Mouse (Mus musculus) midbrain, embryonic 10.5 days (tissue): ENCODE measurements around the gene Cib2. TPM values are rescaled to one million over a fixed set of nuclear protein-coding genes. Genes with fewer than 3 reads are reported as not detected.
A peak's percentile ranks its signal among the peaks of the same experiment; 100 is the strongest.

ENCODE experiments used
- DNase-seq: peaks from one replicate; pipeline ENCODE4 v3.0.0-alpha.2; 2017; ENCODE audit warnings: low spot score
- H3K27ac ChIP-seq: fragments of 300-500 bp; sonication (generic); replicated peaks from 2 replicates; pipeline ENCODE4 v1.5.1; 2016; ENCODE audit warnings: mild to moderate bottlenecking
- H3K27me3 ChIP-seq: fragments of 300-500 bp; sonication (generic); 2 replicates; pipeline ENCODE4 v1.6.1; 2016; ENCODE audit warnings: low read depth, mild to moderate bottlenecking; ENCODE audit not compliant: poor library complexity, severe bottlenecking
- H3K36me3 ChIP-seq: fragments of 300-500 bp; sonication (generic); 2 replicates; pipeline ENCODE4 v1.6.1; 2016; ENCODE audit warnings: mild to moderate bottlenecking, moderate library complexity
- H3K4me1 ChIP-seq: fragments of 300-500 bp; sonication (generic); 2 replicates; pipeline ENCODE4 v1.6.1; 2016
- H3K4me3 ChIP-seq: fragments of 300-500 bp; sonication (generic); 2 replicates; pipeline ENCODE4 v1.5.1; 2016; ENCODE audit warnings: mild to moderate bottlenecking, moderate library complexity
- H3K9me3 ChIP-seq: fragments of 300-500 bp; sonication (generic); replicated peaks from 2 replicates; pipeline ENCODE4 v1.6.1; 2016; ENCODE audit warnings: mild to moderate bottlenecking
- WGBS: fragments of 180-500 bp; shearing (Covaris S2); methylation state at CpG from one replicate; pipeline ENCODE4 v1.1.7; 2016; 5-methylcytosine and 5-hydroxymethylcytosine counted together
- polyA plus RNA-seq: library from polyadenylated mRNA; unstranded; fragments of >200 nt; fragmentation: Nextera tagmentation; extraction: Ambion mirVana; gene quantifications from 2 replicates; pipeline ENCODE4 v1.2.1, GENCODE M21; 2016

The Cib2 gene
- polyA plus RNA-seq, 1 experiment from 2014 or later = 9.9 TPM

GRCm38 (mm10) chr9:54502111-54502495 is 57.9 kb downstream of the Cib2 start:
- WGBS = 6% methylated on average over 13 of the region's 13 CpGs
- peaks cover 20% of the 10 kb centered on the region for H3K27me3 ChIP-seq
- no peaks in the 10 kb centered on the region for H3K9me3 ChIP-seq
- H3K4me3 ChIP-seq = peak overlapping the region; percentile 71
- peaks cover 31% of the 10 kb centered on the region for H3K4me1 ChIP-seq
- no peak for DNase-seq
- H3K27ac ChIP-seq = peak overlapping the region; percentile 89
- H3K36me3 ChIP-seq = no peaks in the 10 kb centered on the region

DNA sequence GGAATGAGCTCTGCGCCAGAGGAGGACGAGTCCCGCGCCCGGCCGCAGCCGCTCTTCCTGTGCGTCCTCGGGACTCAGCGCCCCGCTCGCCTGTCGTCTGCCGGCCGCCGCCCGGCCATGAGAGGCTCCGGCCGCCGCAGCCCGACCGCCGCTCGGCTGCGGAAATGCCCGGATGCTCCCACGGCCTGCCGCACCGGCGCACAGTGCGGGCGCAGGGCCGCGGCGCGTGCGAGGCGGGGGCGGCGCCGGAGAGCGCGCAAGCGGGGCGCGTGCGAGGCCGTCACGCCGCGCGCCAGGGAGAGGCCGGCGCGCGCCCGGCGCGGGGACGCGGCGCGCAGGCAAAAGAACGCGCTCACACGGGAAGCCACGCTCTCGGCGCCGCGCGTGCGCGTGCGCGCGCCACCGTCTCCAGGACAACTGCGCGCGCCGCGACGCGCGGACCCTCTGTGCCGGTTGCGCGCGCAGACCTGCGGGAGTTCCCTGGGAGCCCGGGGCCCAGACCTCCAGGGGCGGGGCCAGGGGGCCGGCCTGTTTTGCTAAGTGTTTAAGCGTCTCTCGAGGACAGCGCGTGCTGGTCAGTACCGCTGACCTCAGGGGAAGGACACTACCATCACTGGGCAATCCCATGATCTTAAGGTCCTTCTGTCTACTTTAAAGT is 58.4 kb downstream of the Cib2 start, which contains the start of gene Dmxl2:
TSS of gene Dmxl2 (minus strand) at position 174 of the 658 bp plus-strand sequence.
- under 1% methylated on average over 87 of the region's 99 CpGs for WGBS
- H3K27ac ChIP-seq = peak within 1 kb of the TSS; percentile 89
- no peaks in the 10 kb centered on the region for H3K9me3 ChIP-seq
- DNase-seq = peak; percentile 91
- H3K27me3 ChIP-seq = peaks cover 20% of the 10 kb centered on the region
- H3K36me3 ChIP-seq = no peaks in the 10 kb centered on the region
- peaks cover 31% of the 10 kb centered on the region for H3K4me1 ChIP-seq
- H3K4me3 ChIP-seq = peak within 1 kb of the TSS; percentile 71

DNA sequence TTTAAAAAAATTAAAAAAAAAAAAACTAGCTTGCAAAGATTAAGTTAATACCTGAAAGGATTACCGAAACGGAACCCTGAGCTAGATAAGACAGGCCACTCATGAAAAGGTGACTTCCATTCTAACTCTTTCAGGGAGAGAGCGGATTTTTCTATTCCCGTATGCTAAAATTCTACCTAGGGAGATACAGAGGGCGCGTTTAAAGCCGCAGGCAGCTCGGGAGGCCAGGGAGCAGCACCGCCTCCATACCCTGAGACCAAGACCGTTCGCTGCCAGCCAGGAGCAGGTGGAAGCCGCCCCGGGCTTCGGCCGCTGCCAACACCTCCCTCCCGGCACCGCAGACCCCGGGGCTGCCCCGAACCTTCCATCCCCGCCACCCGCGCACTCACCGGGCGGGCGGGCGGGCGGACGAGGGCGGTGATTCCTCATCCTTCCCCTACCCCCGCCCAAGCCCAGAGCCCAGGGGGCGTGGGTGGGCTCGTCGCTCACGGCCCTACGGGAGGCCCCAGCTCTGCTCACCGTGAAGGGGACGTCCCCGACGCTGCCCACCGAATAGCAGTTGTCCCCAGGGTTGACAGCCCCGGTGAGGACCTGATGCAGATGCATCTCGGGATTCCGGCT is 59.1 kb downstream of the Cib2 start:
- H3K36me3 ChIP-seq = no peaks in the 10 kb centered on the region
- H3K9me3 ChIP-seq = no peaks in the 10 kb centered on the region
- peak overlapping the region; percentile 71 for H3K4me3 ChIP-seq
- WGBS = under 1% methylated on average over 41 of the region's 43 CpGs
- peaks cover 31% of the 10 kb centered on the region for H3K4me1 ChIP-seq
- H3K27ac ChIP-seq = peak overlapping the region; percentile 89
- H3K27me3 ChIP-seq = peaks cover 20% of the 10 kb centered on the region
- DNase-seq = no peak

- 85% methylated on average over 3 of the region's 3 CpGs for WGBS
- 0 out of 2 replicates have a peak overlapping the region, but pooled peaks have one; percentile 71 for H3K4me3 ChIP-seq
These were observed 60.2 kb downstream of the Cib2 start for GRCm38 (mm10) chr9:54499791-54500190.

DNA sequence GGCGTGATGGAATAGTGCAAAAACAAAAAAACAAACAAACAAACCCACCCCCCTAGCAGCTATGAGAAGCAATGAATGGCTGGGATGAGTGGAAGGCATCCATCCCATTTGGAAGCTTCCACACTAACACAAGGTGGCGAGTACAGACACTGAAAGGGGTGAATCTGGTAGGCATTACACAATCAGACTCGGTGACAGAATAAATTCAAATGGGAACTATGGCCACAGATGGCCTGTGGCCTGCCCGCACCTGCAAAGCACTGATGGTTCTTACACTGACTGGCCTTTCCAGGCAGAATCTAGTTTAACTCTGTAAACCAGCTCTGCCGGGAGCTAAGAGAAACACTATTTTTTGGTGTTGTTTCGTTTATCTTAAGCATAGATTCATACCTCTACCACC is 60.7 kb downstream of the Cib2 start:
- no peak for DNase-seq
- no peak overlapping the region for H3K4me3 ChIP-seq
- peaks cover 20% of the 10 kb centered on the region for H3K27me3 ChIP-seq
- H3K9me3 ChIP-seq = no peaks in the 10 kb centered on the region
- WGBS = 85% methylated on average over 6 of the region's 6 CpGs
- H3K27ac ChIP-seq = no peak overlapping the region
- H3K36me3 ChIP-seq = no peaks in the 10 kb centered on the region
- peaks cover 31% of the 10 kb centered on the region for H3K4me1 ChIP-seq

More at GRCm38 (mm10) chr9:54499791-54500190, 60.2 kb downstream of the Cib2 start:
- peaks cover 20% of the 10 kb centered on the region for H3K27me3 ChIP-seq
- H3K36me3 ChIP-seq = no peaks in the 10 kb centered on the region
- no peak for DNase-seq
- peaks cover 31% of the 10 kb centered on the region for H3K4me1 ChIP-seq
- no peaks in the 10 kb centered on the region for H3K9me3 ChIP-seq
- no peak overlapping the region for H3K27ac ChIP-seq

Other genes with a start within 250 kb of the Cib2 start
- gene Dmxl2, start 58.6 kb downstream of the Cib2 start, polyA plus RNA-seq = 8.6 and 9.0 TPM in 2 replicates
- not detected in 2 replicates for gene Sh2d7, start 21.2 kb downstream of the Cib2 start, polyA plus RNA-seq
- 113 and 124 TPM in 2 replicates for gene Idh3a, start 26.1 kb upstream of the Cib2 start, polyA plus RNA-seq
- 7.4 and 12.9 TPM in 2 replicates for gene Acsbg1, start 101.7 kb upstream of the Cib2 start, polyA plus RNA-seq
- gene Dnaja4, start 138.7 kb upstream of the Cib2 start, polyA plus RNA-seq = 3.1 and 3.2 TPM in 2 replicates
- gene Wdr61, start 174.3 kb upstream of the Cib2 start, polyA plus RNA-seq = 168 and 188 TPM in 2 replicates
- gene Crabp1, start 204.5 kb upstream of the Cib2 start, polyA plus RNA-seq = 1,146 and 1,287 TPM in 2 replicates